Comparison of ENCODE assay signal across 8 mouse cellular contexts in genomic region chr2:121357494-121357893, GRCm38 (mm10). TPM values are rescaled to one million over a fixed set of nuclear protein-coding genes. Genes with fewer than 3 reads are reported as not detected.
DNase-seq lines count a peak whose midpoint lies in the region; ATAC-seq and TF ChIP-seq lines count a peak whose summit lies in the region.

Gene Ckmt1, plus strand, starts transcription at chr2:121357714.

- TF ChIP-seq EP300 in lung, postnatal 0 days (IDR thresholded peaks at IDR 0.05), result no peak

- peak within 1 kb of the TSS; percentile 54 for H3K4me3 ChIP-seq in kidney, adult 2 months (ENCODE audit: insufficient read depth, low read depth, low read length)
- peak within 1 kb of the TSS; percentile 25 for H3K4me3 ChIP-seq in embryonic facial prominence, embryonic 11.5 days (ENCODE audit: low read depth, low read length)
- H3K4me3 ChIP-seq in intestine, postnatal 0 days (ENCODE audit: low read depth, low read length), result peak within 1 kb of the TSS; percentile 51
- peak within 1 kb of the TSS; percentile 19; the same call in 1 of the 2 replicates for H3K4me3 ChIP-seq in lung, postnatal 0 days (ENCODE audit: low read depth, low read length)

- H3K9ac ChIP-seq in embryonic facial prominence, embryonic 11.5 days (replicated peaks; ENCODE audit: low read length), result no peak within 1 kb of the TSS; the same call in 1 of the 2 replicates
- H3K9ac ChIP-seq in intestine, postnatal 0 days (ENCODE audit: low read depth, low read length), result peak within 1 kb of the TSS; percentile 50
- no peak within 1 kb of the TSS for H3K9ac ChIP-seq in lung, postnatal 0 days (replicated peaks; ENCODE audit: low read depth)

- 38% methylated on average over 5 of the region's 5 CpGs for WGBS in kidney, adult 2 months
- WGBS in embryonic facial prominence, embryonic 11.5 days, result 66% methylated on average over 5 of the region's 5 CpGs
- 19% methylated on average over 5 of the region's 5 CpGs for WGBS in intestine, postnatal 0 days
- WGBS in lung, postnatal 0 days, result 36% methylated on average over 5 of the region's 5 CpGs

- DNase-seq in kidney, adult 2 months, result peak; percentile 21
- no peak for DNase-seq in kidney, postnatal 10 days
- DNase-seq in embryonic facial prominence, embryonic 11.5 days (ENCODE audit: low spot score), result no peak
- DNase-seq in lung, postnatal 0 days (ENCODE audit: low spot score), result peak; percentile 60
- no peak for DNase-seq in spleen, adult 12 weeks (ENCODE audit: low spot score)
- DNase-seq in thymus, postnatal 25 days, result no peak
- DNase-seq in spleen, adult 18-20 months, result no peak

- TF ChIP-seq POLR2A in kidney, adult 2 months (IDR thresholded peaks at IDR 0.05; ENCODE audit: low read depth, low read length), result no peak

- H3K9me3 ChIP-seq in embryonic facial prominence, embryonic 11.5 days (replicated peaks; ENCODE audit: control insufficient read depth, low read length), result no peaks in the 10 kb centered on the region
- no peaks in the 10 kb centered on the region for H3K9me3 ChIP-seq in intestine, postnatal 0 days (ENCODE audit: control insufficient read depth)
- H3K9me3 ChIP-seq in lung, postnatal 0 days (ENCODE audit: low read length), result no peaks in the 10 kb centered on the region

- no peaks in the 10 kb centered on the region for H3K27me3 ChIP-seq in kidney, adult 2 months (replicated peaks; ENCODE audit: control insufficient read depth, insufficient read depth, low read length)
- H3K27me3 ChIP-seq in embryonic facial prominence, embryonic 11.5 days (ENCODE audit: control insufficient read depth, insufficient read depth, low read length), result no peaks in the 10 kb centered on the region
- H3K27me3 ChIP-seq in intestine, postnatal 0 days (replicated peaks; ENCODE audit: control insufficient read depth, insufficient read depth, low read length), result no peaks in the 10 kb centered on the region
- peaks cover 11% of the 10 kb centered on the region; the same call in 1 of the 2 replicates for H3K27me3 ChIP-seq in lung, postnatal 0 days (replicated peaks; ENCODE audit: insufficient read depth, low read length)

- peak within 1 kb of the TSS; percentile 65 for H3K4me2 ChIP-seq in embryonic facial prominence, embryonic 11.5 days (ENCODE audit: low read depth, low read length)
- H3K4me2 ChIP-seq in intestine, postnatal 0 days (replicated peaks; ENCODE audit: low read depth), result peak within 1 kb of the TSS; percentile 80
- peak within 1 kb of the TSS; percentile 43 for H3K4me2 ChIP-seq in lung, postnatal 0 days (replicated peaks; ENCODE audit: low read depth, low read length)

- no peak for ATAC-seq in embryonic facial prominence, embryonic 11.5 days (replicated peaks; ENCODE audit: insufficient number of reproducible peaks, low FRiP score, low TSS enrichment, low read depth)
- ATAC-seq in intestine, postnatal 0 days, result peak; percentile 61
- 0 out of 2 replicates have a peak, but pooled peaks have one; percentile 3 for ATAC-seq in lung, postnatal 0 days

- H3K36me3 ChIP-seq in kidney, adult 2 months (ENCODE audit: control insufficient read depth, insufficient read depth, low read length), result no peaks in the 10 kb centered on the region
- no peaks in the 10 kb centered on the region for H3K36me3 ChIP-seq in embryonic facial prominence, embryonic 11.5 days (replicated peaks; ENCODE audit: control insufficient read depth, insufficient read depth, low read depth, low read length)
- H3K36me3 ChIP-seq in intestine, postnatal 0 days (ENCODE audit: control insufficient read depth, insufficient read depth), result peaks cover 6% of the 10 kb centered on the region; the same call in 1 of the 2 replicates
- no peaks in the 10 kb centered on the region for H3K36me3 ChIP-seq in lung, postnatal 0 days (ENCODE audit: insufficient read depth, low read length)

- H3K4me1 ChIP-seq in kidney, adult 2 months (ENCODE audit: control insufficient read depth, insufficient read depth, low read length), result peaks cover 5% of the 10 kb centered on the region; the same call in 1 of the 2 replicates
- peaks cover 5% of the 10 kb centered on the region for H3K4me1 ChIP-seq in embryonic facial prominence, embryonic 11.5 days (ENCODE audit: control insufficient read depth, insufficient read depth, low read length)
- H3K4me1 ChIP-seq in intestine, postnatal 0 days (replicated peaks; ENCODE audit: control insufficient read depth, insufficient read depth, low read length), result peaks cover 5% of the 10 kb centered on the region; the same call in 1 of the 2 replicates
- peaks cover 3% of the 10 kb centered on the region; the same call in 1 of the 2 replicates for H3K4me1 ChIP-seq in lung, postnatal 0 days (ENCODE audit: insufficient read depth, low read depth, low read length)

- no peak for TF ChIP-seq CTCF in kidney, adult 2 months (conservative IDR thresholded peaks at IDR 0.05; ENCODE audit: insufficient read depth, insufficient read length, low read depth, low read length)
- TF ChIP-seq CTCF in intestine, postnatal 0 days (IDR thresholded peaks at IDR 0.05; ENCODE audit: low read depth), result no peak
- no peak for TF ChIP-seq CTCF in lung, postnatal 0 days (IDR thresholded peaks at IDR 0.05)

- H3K27ac ChIP-seq in kidney, adult 2 months (ENCODE audit: insufficient read depth, low read depth, low read length), result peak within 1 kb of the TSS; percentile 66
- H3K27ac ChIP-seq in embryonic facial prominence, embryonic 11.5 days (replicated peaks; ENCODE audit: low read depth, low read length), result no peak within 1 kb of the TSS; the same call in 1 of the 2 replicates
- H3K27ac ChIP-seq in intestine, postnatal 0 days (ENCODE audit: low read depth, low read length), result peak within 1 kb of the TSS; percentile 93
- H3K27ac ChIP-seq in lung, postnatal 0 days (ENCODE audit: low read length), result peak within 1 kb of the TSS; percentile 33

RNA-seq across cellular contexts. Expression of gene Ckmt1, which starts in this region (rescaled TPM):
- 107 and 124 TPM in 2 replicates for polyA plus RNA-seq in kidney, adult 2 months (2012; rRNA removed)
- 9.7 and 12.6 TPM in 2 replicates for polyA plus RNA-seq in embryonic facial prominence, embryonic 11.5 days (2014; fragmentation: Nextera tagmentation; extraction: Ambion mirVana)
- 1,214 and 1,240 TPM in 2 replicates for polyA plus RNA-seq in intestine, postnatal 0 days (2015; fragmentation: Nextera tagmentation; extraction: Ambion mirVana)
- polyA plus RNA-seq in lung, postnatal 0 days (2015; fragmentation: Nextera tagmentation; extraction: Ambion mirVana), result 35.1 and 37.3 TPM in 2 replicates

Comparison
In these comparisons a context has a peak if more than half of its experiments do, and no peak if none do; other contexts are left out.
1. DNase-seq: peak in kidney, adult 2 months (single experiment) and lung, postnatal 0 days (single experiment); none in kidney, postnatal 10 days (single experiment), embryonic facial prominence, embryonic 11.5 days (single experiment), spleen, adult 12 weeks (single experiment), thymus, postnatal 25 days (single experiment) and spleen, adult 18-20 months (0 of 2).
2. Peak in every context shown above with its lines, with median percentiles within 50 percentile points of each other: H3K4me3 ChIP-seq and H3K4me2 ChIP-seq.